Mouse (Mus musculus): ENCODE results near the gene Dglucy. TPM values are rescaled to one million over a fixed set of nuclear protein-coding genes. Genes with fewer than 3 reads are reported as not detected.

Dglucy gene
- polyA plus RNA-seq, 1 experiment from 2014 or later: 0.06 TPM

GRCm38 (mm10) chr12:100901386-100901785 lies 122.5 kb downstream of the Dglucy start:
- H3K27ac ChIP-seq (replicated peaks): no peak overlapping the region
- no peak overlapping the region for H3K4me3 ChIP-seq
- no peak for DNase-seq (ENCODE audit: low spot score)
- 87% methylated on average over 6 of the region's 6 CpGs for WGBS
- no peaks in the 10 kb centered on the region for H3K9me3 ChIP-seq (replicated peaks)
- peaks cover 73% of the 10 kb centered on the region for H3K27me3 ChIP-seq (ENCODE audit: low read depth, poor library complexity, severe bottlenecking)
- peaks cover 21% of the 10 kb centered on the region for H3K4me1 ChIP-seq
- no peaks in the 10 kb centered on the region for H3K36me3 ChIP-seq

GRCm38 (mm10) chr12:100903761-100904160 lies 124.9 kb downstream of the Dglucy start:
- peaks cover 71% of the 10 kb centered on the region for H3K27me3 ChIP-seq (ENCODE audit: low read depth, poor library complexity, severe bottlenecking)
- H3K4me3 ChIP-seq: no peak overlapping the region
- DNase-seq (ENCODE audit: low spot score): no peak
- WGBS: 90% methylated on average over 9 of the region's 9 CpGs
- H3K9me3 ChIP-seq (replicated peaks): no peaks in the 10 kb centered on the region
- no peaks in the 10 kb centered on the region for H3K36me3 ChIP-seq
- H3K27ac ChIP-seq (replicated peaks): no peak overlapping the region
- H3K4me1 ChIP-seq: peaks cover 22% of the 10 kb centered on the region

- WGBS: 81% methylated on average over 5 of the region's 5 CpGs
- Histone ChIP-seq H3K4me1 (peaks cover 14% of the 10 kb centered on the region), H3K9me3 (replicated peaks) (no peaks in the 10 kb centered on the region), H3K4me3 (no peak overlapping the region), H3K36me3 (peaks cover 16% of the 10 kb centered on the region), H3K27me3 (ENCODE audit: low read depth, poor library complexity, severe bottlenecking) (peaks cover 41% of the 10 kb centered on the region), H3K27ac (replicated peaks) (no peak overlapping the region)
- no peak for DNase-seq (ENCODE audit: low spot score)
Measured at GRCm38 (mm10) chr12:100906861-100907260, 128.0 kb downstream of the Dglucy start.

GRCm38 (mm10) chr12:100907598-100908297 lies 128.9 kb downstream of the Dglucy start, which contains the start of gene Gpr68:
TSS of gene Gpr68 (minus strand) at chr12:100908198.
- 5% methylated on average over 39 of the region's 39 CpGs for WGBS
- H3K9me3 ChIP-seq (replicated peaks): no peaks in the 10 kb centered on the region
- peaks cover 34% of the 10 kb centered on the region for H3K27me3 ChIP-seq (ENCODE audit: low read depth, poor library complexity, severe bottlenecking)
- H3K4me1 ChIP-seq: peaks cover 18% of the 10 kb centered on the region
- H3K4me3 ChIP-seq: peak within 1 kb of the TSS; percentile 54
- peak within 1 kb of the TSS; percentile 39; the same call in 1 of the 2 replicates for H3K27ac ChIP-seq (replicated peaks)
- H3K36me3 ChIP-seq: peaks cover 25% of the 10 kb centered on the region
- DNase-seq (ENCODE audit: low spot score): peak; percentile 50

DNA sequence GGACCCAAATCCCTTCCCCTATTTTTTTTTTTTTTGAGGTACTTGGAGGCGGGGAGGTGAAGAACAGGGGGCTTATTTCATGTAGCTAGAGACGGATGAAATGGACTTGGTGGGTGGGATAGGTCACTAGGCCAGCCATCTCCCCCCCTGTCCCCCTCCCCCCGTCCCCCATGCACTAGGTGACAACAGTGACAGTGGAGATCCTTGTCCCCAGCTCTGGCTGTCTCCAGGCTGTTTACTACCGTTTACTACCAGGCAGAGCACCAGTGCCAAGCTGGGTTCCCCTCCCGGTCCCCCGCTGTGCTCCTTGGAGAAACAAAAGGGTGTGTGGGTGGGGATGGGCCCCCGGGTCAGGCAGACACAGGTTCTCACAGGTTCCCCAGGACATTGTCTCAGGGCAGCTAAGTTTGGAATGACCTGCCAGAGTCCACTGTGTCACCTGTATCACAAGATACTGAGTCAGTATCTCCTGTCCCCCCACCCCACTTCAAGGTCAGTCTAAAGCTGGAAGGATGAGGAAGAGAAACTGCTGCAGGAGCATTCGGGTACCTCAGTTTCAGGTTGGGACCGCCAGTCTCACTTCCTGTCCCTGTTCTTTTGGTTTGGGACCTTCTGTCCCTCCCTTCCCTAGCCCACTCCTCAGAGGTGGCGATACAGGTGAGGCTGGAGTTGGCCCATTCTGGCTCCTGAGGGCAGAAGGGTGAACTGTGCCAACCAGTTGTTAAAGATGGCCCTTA lies 129.6 kb downstream of the Dglucy start:
- Histone ChIP-seq H3K9me3 (replicated peaks) (no peaks in the 10 kb centered on the region), H3K4me3 (peak overlapping the region; percentile 54), H3K27me3 (ENCODE audit: low read depth, poor library complexity, severe bottlenecking) (peaks cover 34% of the 10 kb centered on the region), H3K36me3 (peaks cover 33% of the 10 kb centered on the region), H3K4me1 (peaks cover 21% of the 10 kb centered on the region), H3K27ac (replicated peaks) (no peak overlapping the region)
- 25% methylated on average over 10 of the region's 10 CpGs for WGBS
- DNase-seq (ENCODE audit: low spot score): no peak

GRCm38 (mm10) chr12:100909765-100910164 lies 130.9 kb downstream of the Dglucy start:
- peaks cover 21% of the 10 kb centered on the region for H3K4me1 ChIP-seq
- WGBS: 80% methylated on average over 6 of the region's 6 CpGs
- H3K27me3 ChIP-seq (ENCODE audit: low read depth, poor library complexity, severe bottlenecking): peaks cover 30% of the 10 kb centered on the region

GRCm38 (mm10) chr12:100910731-100911130 lies 131.9 kb downstream of the Dglucy start:
- Histone ChIP-seq H3K27ac (replicated peaks) (no peak overlapping the region), H3K4me3 (no peak overlapping the region), H3K27me3 (ENCODE audit: low read depth, poor library complexity, severe bottlenecking) (peaks cover 29% of the 10 kb centered on the region), H3K36me3 (peaks cover 55% of the 10 kb centered on the region), H3K4me1 (peaks cover 21% of the 10 kb centered on the region), H3K9me3 (replicated peaks) (no peaks in the 10 kb centered on the region)
- WGBS: 89% methylated on average over 12 of the region's 12 CpGs
- no peak for DNase-seq (ENCODE audit: low spot score)

More at GRCm38 (mm10) chr12:100909765-100910164, 130.9 kb downstream of the Dglucy start:
- H3K9me3 ChIP-seq (replicated peaks): no peaks in the 10 kb centered on the region
- H3K27ac ChIP-seq (replicated peaks): no peak overlapping the region
- peaks cover 46% of the 10 kb centered on the region for H3K36me3 ChIP-seq
- no peak for DNase-seq (ENCODE audit: low spot score)
- no peak overlapping the region for H3K4me3 ChIP-seq

- Histone ChIP-seq H3K27ac (replicated peaks) (no peak overlapping the region), H3K36me3 (peaks cover 95% of the 10 kb centered on the region)
- WGBS: 91% methylated on average over 15 of the region's 15 CpGs
Measured at GRCm38 (mm10) chr12:100924646-100925339, 145.9 kb downstream of the Dglucy start.

DNA sequence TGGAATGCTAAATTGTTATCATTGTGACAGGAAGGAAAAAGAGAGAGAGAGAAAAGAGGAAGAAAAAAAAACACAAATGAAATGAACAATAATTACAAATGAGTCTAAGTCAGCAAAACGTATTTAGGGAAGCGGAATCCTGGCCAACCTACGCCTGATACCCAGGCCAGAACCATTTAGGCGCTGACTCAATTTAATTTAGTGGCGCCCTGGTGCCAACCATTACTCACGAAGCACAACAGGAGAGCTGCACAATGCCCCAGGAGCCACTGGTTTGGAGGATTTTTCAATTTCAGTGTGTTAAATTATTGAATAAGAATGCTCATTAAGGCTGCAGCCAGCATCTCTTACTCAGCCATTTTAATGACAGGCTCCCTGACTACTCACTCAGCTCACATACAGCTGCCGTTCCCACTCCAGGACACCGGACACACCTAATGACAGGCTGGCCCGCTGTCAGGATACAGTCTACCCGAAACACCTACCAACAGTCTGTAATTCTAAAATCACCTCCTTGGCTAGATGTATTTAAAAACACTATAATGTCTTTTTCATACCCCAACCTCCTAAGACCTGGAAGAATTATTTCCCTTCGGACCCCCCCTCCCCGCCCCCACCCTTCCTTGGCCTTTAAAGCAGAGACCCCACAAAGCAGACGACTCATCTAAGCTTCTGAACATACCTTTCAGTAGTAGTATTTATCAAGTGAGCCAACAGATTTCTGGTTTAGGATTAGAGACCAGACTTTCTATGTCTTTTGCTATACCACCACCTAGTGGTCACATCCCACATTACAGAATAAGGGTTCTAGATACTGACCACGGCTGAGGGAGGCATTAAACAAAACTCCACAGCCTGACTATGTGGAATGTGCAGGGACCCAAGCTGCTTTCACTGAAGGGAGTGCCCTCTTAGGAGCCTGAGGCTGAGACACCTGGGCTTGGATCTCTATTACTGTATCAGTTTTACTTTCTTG lies 147.1 kb downstream of the Dglucy start:
- Histone ChIP-seq H3K4me3 (no peak overlapping the region), H3K36me3 (peaks cover 95% of the 10 kb centered on the region), H3K27me3 (ENCODE audit: low read depth, poor library complexity, severe bottlenecking) (no peaks in the 10 kb centered on the region), H3K4me1 (no peaks in the 10 kb centered on the region), H3K9me3 (replicated peaks) (no peaks in the 10 kb centered on the region), H3K27ac (replicated peaks) (no peak overlapping the region)
- WGBS: 78% methylated on average over 14 of the region's 14 CpGs
- peak; percentile 30 for DNase-seq (ENCODE audit: low spot score)

More at GRCm38 (mm10) chr12:100924646-100925339, 145.9 kb downstream of the Dglucy start:
- no peak overlapping the region for H3K4me3 ChIP-seq
- no peaks in the 10 kb centered on the region for H3K4me1 ChIP-seq
- no peak for DNase-seq (ENCODE audit: low spot score)
- H3K9me3 ChIP-seq (replicated peaks): no peaks in the 10 kb centered on the region
- H3K27me3 ChIP-seq (ENCODE audit: low read depth, poor library complexity, severe bottlenecking): no peaks in the 10 kb centered on the region

DNA sequence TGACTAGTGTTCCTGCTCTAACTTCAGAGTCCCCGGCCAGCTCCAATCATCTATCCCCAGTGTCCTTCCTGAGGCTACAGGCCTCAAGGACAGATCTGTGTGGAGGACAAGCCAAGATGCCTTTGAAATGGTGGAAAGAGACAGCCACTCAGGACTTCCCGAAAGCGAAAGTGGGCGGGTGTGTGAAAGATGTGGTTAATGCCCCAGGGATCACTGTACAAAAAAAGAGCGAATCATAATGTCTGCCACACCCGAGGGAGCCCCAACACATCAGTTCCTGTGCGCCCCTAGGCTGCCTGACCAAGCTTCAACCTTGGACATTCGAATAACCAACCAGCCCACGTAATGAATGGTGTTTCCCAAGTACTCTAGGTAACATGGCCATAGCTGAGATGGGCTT lies 149.4 kb downstream of the Dglucy start:
- H3K9me3 ChIP-seq (replicated peaks): no peaks in the 10 kb centered on the region
- H3K36me3 ChIP-seq: peaks cover 95% of the 10 kb centered on the region
- 96% methylated on average over 9 of the region's 9 CpGs for WGBS
- no peak overlapping the region for H3K27ac ChIP-seq (replicated peaks)
- H3K4me1 ChIP-seq: no peaks in the 10 kb centered on the region
- DNase-seq (ENCODE audit: low spot score): no peak
- no peaks in the 10 kb centered on the region for H3K27me3 ChIP-seq (ENCODE audit: low read depth, poor library complexity, severe bottlenecking)
- H3K4me3 ChIP-seq: no peak overlapping the region

- H3K4me1 ChIP-seq: no peaks in the 10 kb centered on the region
- no peaks in the 10 kb centered on the region for H3K9me3 ChIP-seq (replicated peaks)
- no peak overlapping the region for H3K4me3 ChIP-seq
- DNase-seq (ENCODE audit: low spot score): no peak
- no peaks in the 10 kb centered on the region for H3K27me3 ChIP-seq (ENCODE audit: low read depth, poor library complexity, severe bottlenecking)
- WGBS: 96% methylated on average over 14 of the region's 14 CpGs
- H3K36me3 ChIP-seq: peaks cover 100% of the 10 kb centered on the region
- H3K27ac ChIP-seq (replicated peaks): no peak overlapping the region
Measured at GRCm38 (mm10) chr12:100931653-100932052, 152.8 kb downstream of the Dglucy start.

DNA sequence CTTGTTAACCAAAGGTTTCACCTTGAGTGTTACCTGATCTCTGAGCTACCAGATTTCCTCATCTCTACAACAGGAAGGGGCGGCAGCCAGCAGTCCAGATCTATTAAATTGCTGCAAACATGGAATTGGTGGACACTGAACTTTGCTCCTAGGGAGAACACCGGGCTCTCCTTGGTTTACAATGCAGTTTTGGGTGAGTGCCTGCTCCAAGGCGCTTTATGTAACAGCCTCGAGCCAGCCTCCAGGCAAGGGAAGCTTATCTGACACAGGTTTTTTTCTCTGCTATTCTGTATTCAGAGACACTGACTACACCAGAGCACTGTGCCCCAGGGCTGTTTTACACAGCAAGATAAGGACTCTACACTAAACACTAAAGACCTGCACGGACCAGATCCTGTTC lies 155.9 kb downstream of the Dglucy start:
- H3K9me3 ChIP-seq (replicated peaks): no peaks in the 10 kb centered on the region
- H3K36me3 ChIP-seq: peaks cover 100% of the 10 kb centered on the region
- 95% methylated on average over 5 of the region's 5 CpGs for WGBS
- no peak overlapping the region for H3K4me3 ChIP-seq
- no peak for DNase-seq (ENCODE audit: low spot score)
- H3K4me1 ChIP-seq: peaks cover 5% of the 10 kb centered on the region
- no peak overlapping the region for H3K27ac ChIP-seq (replicated peaks)
- no peaks in the 10 kb centered on the region for H3K27me3 ChIP-seq (ENCODE audit: low read depth, poor library complexity, severe bottlenecking)
